In genomic region chr10:122990606-122991005, GRCm38 (mm10) we compare ENCODE assay signal across 13 mouse cellular contexts.
DNase-seq lines count a peak whose midpoint lies in the region; ATAC-seq and TF ChIP-seq lines count a peak whose summit lies in the region.
"Had no signal": no experiment of that assay in that cellular context is flagged by ENCODE, and none has a peak within 500 bp of the region (broad histone marks: within the 10 kb centered on the region; RNA-seq: fewer than 3 reads in every experiment).

No protein-coding gene starts in this region.

- DNase-seq in cerebellum, adult 18-20 months, result peak; percentile 21 to 35
- no peak for DNase-seq in cerebellum, adult 11-12 months
- DNase-seq in adrenal gland, postnatal 10 days, result no peak
- no peak for DNase-seq in urinary bladder, postnatal 36 days (ENCODE audit: low spot score in 2 of 2)
- DNase-seq: gastrocnemius, postnatal 10 days; kidney, adult 11 months; layer of hippocampus, postnatal 36 days; spleen, adult 18-20 months had no signal

- no peak overlapping the region for H3K4me2 ChIP-seq in intestine, embryonic 15.5 days (replicated peaks)
- H3K4me2 ChIP-seq in intestine, embryonic 16.5 days (ENCODE audit: low read depth, low read length), result no peak overlapping the region
- H3K4me2 ChIP-seq in heart, embryonic 14.5 days (ENCODE audit: low read length), result peak overlapping the region; percentile 55
- H3K4me2 ChIP-seq: liver, embryonic 15.5 days had no signal

- ATAC-seq in intestine, embryonic 15.5 days, result no peak
- no peak for ATAC-seq in intestine, embryonic 16.5 days
- ATAC-seq in heart, embryonic 14.5 days (ENCODE audit: insufficient number of reproducible peaks, insufficient read depth, low FRiP score, low read depth), result no peak

- TF ChIP-seq CTCF in E14TG2a.4 (conservative IDR thresholded peaks at IDR 0.05; ENCODE audit: low read length), result peak; percentile 24; the same call in 1 of the 2 replicates

- no peaks in the 10 kb centered on the region for H3K9me3 ChIP-seq in intestine, embryonic 15.5 days
- H3K9me3 ChIP-seq in intestine, embryonic 16.5 days (ENCODE audit: control insufficient read depth, low read length), result no peaks in the 10 kb centered on the region
- H3K9me3 ChIP-seq in E14TG2a.4 (ENCODE audit: low read length), result no peaks in the 10 kb centered on the region
- H3K9me3 ChIP-seq in heart, embryonic 14.5 days (ENCODE audit: control insufficient read depth, low read length), result no peaks in the 10 kb centered on the region
- H3K9me3 ChIP-seq: liver, embryonic 15.5 days had no signal

- H3K27ac ChIP-seq in intestine, embryonic 15.5 days, result 0 out of 2 replicates have a peak overlapping the region, but pooled peaks have one; percentile 6
- H3K27ac ChIP-seq in intestine, embryonic 16.5 days (ENCODE audit: low read length), result no peak overlapping the region
- peak overlapping the region; percentile 87 to 99 for H3K27ac ChIP-seq in heart, embryonic 14.5 days (replicated peaks in 1 of 2; ENCODE audit: control insufficient read depth in 1 of 2, insufficient read depth in 1 of 2, low read depth in 2 of 2, low read length in 2 of 2)
- H3K27ac ChIP-seq: liver, embryonic 15.5 days had no signal

- WGBS in intestine, embryonic 15.5 days, result 92% methylated on average over 6 of the region's 6 CpGs
- WGBS in intestine, embryonic 16.5 days, result 91% methylated on average over 6 of the region's 6 CpGs
- WGBS in heart, embryonic 14.5 days, result 60% methylated on average over 6 of the region's 6 CpGs

- no peak overlapping the region for H3K4me3 ChIP-seq in intestine, embryonic 15.5 days (replicated peaks)
- no peak overlapping the region for H3K4me3 ChIP-seq in intestine, embryonic 16.5 days (ENCODE audit: low read length)
- H3K4me3 ChIP-seq in E14TG2a.4 (replicated peaks; ENCODE audit: low read length), result no peak overlapping the region
- H3K4me3 ChIP-seq in heart, embryonic 14.5 days (ENCODE audit: control insufficient read depth in 1 of 2, insufficient read depth in 1 of 2, low read depth in 1 of 2, low read length in 2 of 2), result peak overlapping the region; percentile 13 to 16; a peak in 2 of 4 replicates
- H3K4me3 ChIP-seq: liver, embryonic 15.5 days had no signal

- no peak overlapping the region for H3K9ac ChIP-seq in intestine, embryonic 15.5 days
- no peak overlapping the region for H3K9ac ChIP-seq in intestine, embryonic 16.5 days (ENCODE audit: low read depth, low read length)
- H3K9ac ChIP-seq in heart, embryonic 14.5 days (ENCODE audit: low read length), result peak overlapping the region; percentile 60
- H3K9ac ChIP-seq: liver, embryonic 15.5 days had no signal

- peaks cover 7% of the 10 kb centered on the region; the same call in 1 of the 2 replicates for H3K4me1 ChIP-seq in intestine, embryonic 15.5 days (replicated peaks)
- H3K4me1 ChIP-seq in intestine, embryonic 16.5 days (ENCODE audit: control insufficient read depth, insufficient read depth, low read length), result peaks cover 13% of the 10 kb centered on the region
- peaks cover 22% of the 10 kb centered on the region for H3K4me1 ChIP-seq in E14TG2a.4 (replicated peaks; ENCODE audit: low read depth, low read length)
- peaks cover 14 to 53% of the 10 kb centered on the region in 2 experiments for H3K4me1 ChIP-seq in heart, embryonic 14.5 days (ENCODE audit: control insufficient read depth in 2 of 2, insufficient read depth in 2 of 2, low read length in 2 of 2)

- peaks cover 4% of the 10 kb centered on the region for H3K36me3 ChIP-seq in intestine, embryonic 15.5 days
- H3K36me3 ChIP-seq in intestine, embryonic 16.5 days (ENCODE audit: control insufficient read depth, insufficient read depth, low read length), result peaks cover 9% of the 10 kb centered on the region; the same call in 1 of the 2 replicates
- H3K36me3 ChIP-seq in E14TG2a.4 (ENCODE audit: insufficient read depth, low read length), result peaks cover 13% of the 10 kb centered on the region
- H3K36me3 ChIP-seq in heart, embryonic 14.5 days (ENCODE audit: control insufficient read depth, insufficient read depth, low read length), result peaks cover 28% of the 10 kb centered on the region

- H3K27me3 ChIP-seq in intestine, embryonic 15.5 days (replicated peaks), result no peaks in the 10 kb centered on the region
- no peaks in the 10 kb centered on the region for H3K27me3 ChIP-seq in intestine, embryonic 16.5 days (replicated peaks; ENCODE audit: control insufficient read depth, insufficient read depth, low read length)
- no peaks in the 10 kb centered on the region for H3K27me3 ChIP-seq in E14TG2a.4 (ENCODE audit: insufficient read depth, low read length)
- no peaks in the 10 kb centered on the region for H3K27me3 ChIP-seq in heart, embryonic 14.5 days (ENCODE audit: control insufficient read depth, insufficient read depth, low read length)
- H3K27me3 ChIP-seq: liver, embryonic 15.5 days had no signal

Comparison
In these comparisons a context has a peak if more than half of its experiments do, and no peak if none do; other contexts are left out.
1. DNase-seq: peak in cerebellum, adult 18-20 months (2 of 2); none in cerebellum, adult 11-12 months (single experiment), adrenal gland, postnatal 10 days (single experiment) and urinary bladder, postnatal 36 days (0 of 2).
2. H3K4me3 ChIP-seq: peak in heart, embryonic 14.5 days (2 of 2); none in intestine, embryonic 15.5 days (single experiment), intestine, embryonic 16.5 days (single experiment) and E14TG2a.4 (single experiment).